Comparison of ENCODE assay signal across 8 mouse cellular contexts in genomic region chr5:97128242-97129226, GRCm38 (mm10). TPM values are rescaled to one million over a fixed set of nuclear protein-coding genes. Genes with fewer than 3 reads are reported as not detected.
DNase-seq lines count a peak whose midpoint lies in the region; ATAC-seq and TF ChIP-seq lines count a peak whose summit lies in the region.

No protein-coding gene starts in this region.

- H3K36me3 ChIP-seq in thymus, adult 2 months (ENCODE audit: control insufficient read depth, insufficient read depth, low read length): no peaks in the 10 kb centered on the region
- no peaks in the 10 kb centered on the region for H3K36me3 ChIP-seq in forebrain, embryonic 13.5 days (ENCODE audit: poor library complexity, severe bottlenecking)
- H3K36me3 ChIP-seq in hindbrain, embryonic 12.5 days: no peaks in the 10 kb centered on the region

- peak; percentile 27 for DNase-seq in thymus, adult 2 months
- DNase-seq in thymus, adult 18-20 months: no peak
- DNase-seq in c-Kit-positive CD71-positive TER-119-positive erythroid progenitor cells, embryonic 14.5 days (ENCODE audit: low spot score): peak; percentile 25
- DNase-seq in left cerebral cortex, adult 18-20 months (ENCODE audit: low spot score in 2 of 2): peak; percentile 67
- peak; percentile 63 for DNase-seq in right cerebral cortex, postnatal 4 days

- H3K4me1 ChIP-seq in thymus, adult 2 months (replicated peaks; ENCODE audit: control insufficient read depth, insufficient read depth, low read length): no peaks in the 10 kb centered on the region
- H3K4me1 ChIP-seq in forebrain, embryonic 13.5 days: no peaks in the 10 kb centered on the region
- H3K4me1 ChIP-seq in hindbrain, embryonic 12.5 days: no peaks in the 10 kb centered on the region

- no peak overlapping the region for H3K27ac ChIP-seq in thymus, adult 2 months (ENCODE audit: control insufficient read depth, insufficient read depth, low read length)
- no peak overlapping the region for H3K27ac ChIP-seq in forebrain, embryonic 13.5 days
- H3K27ac ChIP-seq in hindbrain, embryonic 12.5 days: no peak overlapping the region

- no peaks in the 10 kb centered on the region for H3K9me3 ChIP-seq in forebrain, embryonic 13.5 days (replicated peaks)
- H3K9me3 ChIP-seq in hindbrain, embryonic 12.5 days (replicated peaks): no peaks in the 10 kb centered on the region

- H3K9ac ChIP-seq in forebrain, embryonic 13.5 days: no peak overlapping the region
- H3K9ac ChIP-seq in hindbrain, embryonic 12.5 days: no peak overlapping the region

- no peak for TF ChIP-seq POLR2A in thymus, adult 2 months (IDR thresholded peaks at IDR 0.05; ENCODE audit: control insufficient read depth, extremely low read depth, insufficient read depth, low read length, poor library complexity)

- no peaks in the 10 kb centered on the region for H3K27me3 ChIP-seq in thymus, adult 2 months (ENCODE audit: control insufficient read depth, insufficient read depth, low read length)
- 0 out of 2 replicates have a peak, but pooled peaks cover 3% of the 10 kb centered on the region for H3K27me3 ChIP-seq in forebrain, embryonic 13.5 days
- no peaks in the 10 kb centered on the region; the same call in 1 of the 2 replicates for H3K27me3 ChIP-seq in hindbrain, embryonic 12.5 days

- no peak overlapping the region for H3K4me3 ChIP-seq in thymus, adult 2 months (ENCODE audit: control insufficient read depth, insufficient read depth, low read length)
- no peak overlapping the region for H3K4me3 ChIP-seq in forebrain, embryonic 13.5 days
- no peak overlapping the region for H3K4me3 ChIP-seq in hindbrain, embryonic 12.5 days

- peak; percentile 82 for ATAC-seq in forebrain, embryonic 13.5 days
- peak; percentile 57; the same call in 1 of the 2 replicates for ATAC-seq in hindbrain, embryonic 12.5 days (ENCODE audit: low FRiP score)
- peak; percentile 83 for ATAC-seq in megakaryocyte-erythroid progenitor cell, adult 5-6 weeks (replicated peaks; ENCODE audit: low FRiP score, low TSS enrichment, poor library complexity, severe bottlenecking)

- TF ChIP-seq CTCF in thymus, adult 2 months (IDR thresholded peaks at IDR 0.05; ENCODE audit: borderline replicate concordance, control insufficient read depth, extremely low read depth, insufficient read depth, low read length, poor library complexity): no peak

- no peak overlapping the region for H3K4me2 ChIP-seq in forebrain, embryonic 13.5 days
- H3K4me2 ChIP-seq in hindbrain, embryonic 12.5 days (replicated peaks): no peak overlapping the region

- WGBS in thymus, adult 2 months: 47% methylated on average over 21 of the region's 21 CpGs
- WGBS in forebrain, embryonic 13.5 days: 48% methylated on average over 21 of the region's 21 CpGs
- 52% methylated on average over 21 of the region's 21 CpGs for WGBS in hindbrain, embryonic 12.5 days

RNA-seq across cellular contexts. Expression of gene Paqr3, which starts 17.1 kb away (rescaled TPM):
- polyA plus RNA-seq in thymus, adult 2 months (2012; rRNA removed): 3.3 and 3.5 TPM in 2 replicates
- 17.1 and 19.0 TPM in 2 replicates for polyA plus RNA-seq in forebrain, embryonic 13.5 days (2015; fragmentation: Nextera tagmentation; extraction: Ambion mirVana)
- polyA plus RNA-seq in hindbrain, embryonic 12.5 days (2016; fragmentation: Nextera tagmentation; extraction: Ambion mirVana): 20.5 and 21.8 TPM in 2 replicates
- 10 to 100 TPM; 21.0 to 25.0 TPM for total RNA-seq in left cerebral cortex, adult 18-20 months (2021)
- total RNA-seq in megakaryocyte-erythroid progenitor cell, adult 5-6 weeks (2014; fragmentation: Nextera tagmentation): 4.3 TPM in 1 of 2 replicates, not detected in the other
- total RNA-seq in megakaryocyte-erythroid progenitor cell, adult 5-6 weeks (2017): 1.6 and 2.6 TPM in 2 replicates

Comparison
In these comparisons a context has a peak if more than half of its experiments do, and no peak if none do; other contexts are left out.
1. DNase-seq: peak in thymus, adult 2 months (single experiment), c-Kit-positive CD71-positive TER-119-positive erythroid progenitor cells, embryonic 14.5 days (single experiment), left cerebral cortex, adult 18-20 months (2 of 2) and right cerebral cortex, postnatal 4 days (single experiment); none in thymus, adult 18-20 months (0 of 2).
2. Peak in every context shown above with its lines, with median percentiles within 50 percentile points of each other: ATAC-seq.